Mouse (Mus musculus): ENCODE data around the gene Rps16. TPM values are rescaled to one million over a fixed set of nuclear protein-coding genes. Genes with fewer than 3 reads are reported as not detected.

Rps16 gene
- polyA plus RNA-seq, 2 experiments from 2014 or later = 1,380 to 1,513 TPM

GRCm38 (mm10) chr7:28348601-28349000, 1.9 kb upstream of the Rps16 start:
- no peak for ATAC-seq

GRCm38 (mm10) chr7:28351676-28352191, 1.3 kb downstream of the Rps16 start:
- no peak for ATAC-seq

- ATAC-seq = no peak
These were observed 2.8 kb downstream of the Rps16 start for GRCm38 (mm10) chr7:28353267-28353666.

GRCm38 (mm10) chr7:28354113-28354581, 3.7 kb downstream of the Rps16 start:
- ATAC-seq = no peak

GRCm38 (mm10) chr7:28354596-28354995, 4.1 kb downstream of the Rps16 start:
- no peak for ATAC-seq

- ATAC-seq = peak; percentile 61
These were observed 4.8 kb downstream of the Rps16 start for GRCm38 (mm10) chr7:28355221-28355620.

- no peak for ATAC-seq
These were observed 6.5 kb downstream of the Rps16 start for GRCm38 (mm10) chr7:28356981-28357380.

- no peak for ATAC-seq
These were observed 7.5 kb downstream of the Rps16 start for GRCm38 (mm10) chr7:28357984-28358383.

- no peak for ATAC-seq
These were observed 8.0 kb downstream of the Rps16 start for GRCm38 (mm10) chr7:28358431-28358830.

GRCm38 (mm10) chr7:28359854-28360253, 9.4 kb downstream of the Rps16 start:
- ATAC-seq = no peak

GRCm38 (mm10) chr7:28360291-28360690, 9.8 kb downstream of the Rps16 start:
- no peak for ATAC-seq

- no peak for ATAC-seq
These were observed 11.3 kb downstream of the Rps16 start for GRCm38 (mm10) chr7:28361647-28362341.

GRCm38 (mm10) chr7:28362441-28363060, 12.1 kb downstream of the Rps16 start:
- ATAC-seq = no peak

- ATAC-seq = no peak
These were observed 17.3 kb downstream of the Rps16 start for GRCm38 (mm10) chr7:28367663-28368275.

- ATAC-seq = no peak
These were observed 17.9 kb downstream of the Rps16 start for GRCm38 (mm10) chr7:28368276-28368920.

GRCm38 (mm10) chr7:28370051-28370450, 19.6 kb downstream of the Rps16 start:
- no peak for ATAC-seq

GRCm38 (mm10) chr7:28370977-28371513, 20.6 kb downstream of the Rps16 start:
- no peak for ATAC-seq

- no peak for ATAC-seq
These were observed 21.1 kb downstream of the Rps16 start for GRCm38 (mm10) chr7:28371514-28371989.

- peak; percentile 54 for ATAC-seq
These were observed 22.0 kb downstream of the Rps16 start, which contains the start of gene Plekhg2 for GRCm38 (mm10) chr7:28372251-28373108. Gene Plekhg2 (minus strand): TSS chr7:28372599.

- ATAC-seq = peak; percentile 25
These were observed 22.7 kb downstream of the Rps16 start for GRCm38 (mm10) chr7:28373131-28373581.

- ATAC-seq = no peak
These were observed 23.5 kb downstream of the Rps16 start for GRCm38 (mm10) chr7:28373891-28374495.

Measured in activated CD4-positive, CD25-positive, alpha-beta regulatory T cell, adult 4 months (primary cell).